Mouse (Mus musculus): ENCODE measurements at regions not wholly inside any gene's neighbourhood (a gene's known extent, or its start where the extent isn't known, plus 50 kb on each side); places are given as distances from the start of the nearest gene placed in this dataset.

DNA sequence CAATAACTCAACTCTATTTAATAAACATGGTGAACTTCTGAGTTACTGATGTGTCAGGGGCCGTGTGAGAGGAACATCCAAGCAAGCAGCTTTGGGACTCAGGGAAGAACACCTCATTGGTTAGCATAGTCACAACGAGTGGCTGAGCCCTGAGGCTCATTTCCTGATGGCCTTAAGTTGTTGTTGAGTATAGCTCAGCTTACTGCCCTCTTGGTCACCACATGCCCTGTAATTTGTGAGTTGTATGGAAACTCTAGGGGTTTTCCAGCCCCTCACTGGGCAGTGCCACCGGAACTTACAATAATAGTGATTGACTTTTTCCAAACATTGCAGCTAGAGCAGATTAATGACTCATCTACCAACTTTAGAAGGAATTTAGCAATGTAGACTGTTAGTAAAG, 173.4 kb downstream of the 1700129C05Rik start:
- ATAC-seq (ENCODE audit: poor library complexity, severe bottlenecking), result no peak

DNA sequence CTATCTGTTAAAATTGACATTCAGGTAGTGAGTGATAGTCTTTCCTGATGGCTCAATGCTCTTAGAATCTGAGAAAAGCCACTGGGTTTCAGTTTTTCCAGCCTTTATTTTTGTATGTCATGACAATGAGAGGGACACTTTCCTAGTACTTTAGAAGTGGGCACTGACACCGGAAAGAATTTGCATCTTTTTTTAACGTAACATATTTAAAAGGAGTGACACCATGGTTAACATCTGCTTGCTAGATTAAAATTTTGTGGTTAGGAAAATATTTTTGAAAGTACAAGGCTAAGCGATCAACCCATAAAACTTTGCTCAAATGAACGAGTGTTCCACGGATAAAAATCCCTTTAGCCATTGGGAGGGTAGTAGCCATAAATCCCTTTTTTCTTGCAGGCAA, 174.7 kb downstream of the 1700129C05Rik start:
- ATAC-seq (ENCODE audit: poor library complexity, severe bottlenecking), result no peak

DNA sequence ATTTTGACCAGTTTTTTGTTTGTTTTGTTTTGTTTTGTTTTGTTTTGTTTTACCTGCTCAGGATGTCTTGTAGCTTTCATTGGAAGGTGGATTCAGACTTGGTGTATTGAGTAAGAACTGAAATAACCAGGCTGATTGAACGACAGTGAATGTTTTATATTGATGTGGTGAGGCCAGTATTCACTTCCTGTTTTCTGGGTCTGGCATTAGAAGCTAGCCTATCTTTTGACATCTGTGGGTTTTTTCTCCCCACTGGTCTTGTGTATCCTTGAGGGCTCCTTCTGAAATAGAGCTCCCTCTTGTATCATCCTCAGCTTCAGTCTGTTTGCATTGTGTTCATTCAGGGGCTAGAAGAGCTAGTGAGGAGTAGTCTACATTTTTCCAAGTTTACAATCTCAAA, 175.5 kb downstream of the 1700129C05Rik start:
- no peak for ATAC-seq (ENCODE audit: poor library complexity, severe bottlenecking)

GRCm38 (mm10) chr14:58944958-58945357, 197.7 kb downstream of the 1700129C05Rik start:
- ATAC-seq (ENCODE audit: poor library complexity, severe bottlenecking), result no peak

- no peak for ATAC-seq (ENCODE audit: poor library complexity, severe bottlenecking)
Observed at GRCm38 (mm10) chr14:58943267-58943765, 199.4 kb downstream of the 1700129C05Rik start.

GRCm38 (mm10) chr14:58939086-58939485, 203.6 kb downstream of the 1700129C05Rik start:
- ATAC-seq (ENCODE audit: poor library complexity, severe bottlenecking), result no peak

GRCm38 (mm10) chr14:58938601-58938970, 204.1 kb downstream of the 1700129C05Rik start:
- ATAC-seq (ENCODE audit: poor library complexity, severe bottlenecking), result no peak

DNA sequence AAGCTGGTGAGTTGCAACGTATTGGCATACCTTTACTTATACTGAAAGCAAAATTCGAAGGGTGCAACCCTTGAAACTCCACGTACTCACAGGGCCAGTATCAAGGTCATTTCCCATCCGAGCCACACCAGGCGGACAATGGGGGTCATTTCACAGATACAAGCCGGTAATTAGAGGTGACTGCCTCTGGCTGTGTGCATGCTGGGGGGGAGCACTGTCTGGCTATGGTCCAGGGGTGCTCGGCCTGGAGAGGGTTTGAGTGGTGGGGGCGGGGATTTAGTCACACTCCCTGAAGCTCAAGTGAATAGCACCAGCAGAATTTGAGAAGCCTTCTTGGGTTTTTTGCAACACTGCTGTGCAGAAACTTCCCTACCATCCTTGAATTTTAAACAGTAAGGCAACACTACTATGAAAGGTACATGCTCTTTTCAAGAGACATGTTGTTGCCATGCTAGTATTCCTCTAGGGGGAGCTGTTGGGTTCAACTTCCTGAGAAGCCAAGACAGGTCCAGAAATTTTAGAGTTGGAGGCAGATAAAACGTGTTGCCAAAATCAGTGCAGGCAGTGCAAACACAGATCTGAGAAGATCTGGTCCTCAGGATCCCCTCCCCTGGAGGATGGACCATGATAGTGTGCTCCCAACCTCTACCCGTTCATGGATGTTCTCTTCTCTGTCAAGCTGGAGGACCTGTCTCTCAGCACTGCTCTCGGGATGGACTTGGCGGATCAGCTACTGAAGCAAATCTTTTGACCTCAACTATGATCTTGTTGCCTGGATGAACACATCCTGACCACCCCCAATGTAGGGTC, 204.7 kb downstream of the 1700129C05Rik start:
- ATAC-seq (ENCODE audit: poor library complexity, severe bottlenecking), result no peak

DNA sequence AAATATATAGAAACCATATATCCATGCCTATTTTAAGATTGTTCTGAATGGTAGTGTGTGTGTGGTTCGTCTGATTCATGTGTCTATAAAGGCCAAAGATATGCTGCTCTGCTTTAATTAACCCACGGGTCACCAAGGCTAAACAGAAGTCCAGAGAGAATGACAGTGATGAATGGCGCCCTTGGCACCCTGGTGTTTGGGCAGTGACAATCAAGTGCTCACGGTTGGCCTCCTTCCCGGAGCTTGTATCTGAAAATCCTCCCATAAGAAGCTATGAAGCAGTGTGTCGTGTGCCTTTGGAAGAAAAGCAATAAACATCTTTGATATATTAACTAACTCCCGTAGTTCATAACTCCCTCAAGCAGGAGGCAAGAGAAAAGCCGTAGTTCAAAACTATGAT, 205.4 kb downstream of the 1700129C05Rik start:
- no peak for ATAC-seq (ENCODE audit: poor library complexity, severe bottlenecking)

GRCm38 (mm10) chr14:58936131-58936530, 206.6 kb downstream of the 1700129C05Rik start:
- no peak for ATAC-seq (ENCODE audit: poor library complexity, severe bottlenecking)

- no peak for ATAC-seq (ENCODE audit: poor library complexity, severe bottlenecking)
Observed at GRCm38 (mm10) chr14:58917853-58918252, 224.8 kb downstream of the 1700129C05Rik start.

DNA sequence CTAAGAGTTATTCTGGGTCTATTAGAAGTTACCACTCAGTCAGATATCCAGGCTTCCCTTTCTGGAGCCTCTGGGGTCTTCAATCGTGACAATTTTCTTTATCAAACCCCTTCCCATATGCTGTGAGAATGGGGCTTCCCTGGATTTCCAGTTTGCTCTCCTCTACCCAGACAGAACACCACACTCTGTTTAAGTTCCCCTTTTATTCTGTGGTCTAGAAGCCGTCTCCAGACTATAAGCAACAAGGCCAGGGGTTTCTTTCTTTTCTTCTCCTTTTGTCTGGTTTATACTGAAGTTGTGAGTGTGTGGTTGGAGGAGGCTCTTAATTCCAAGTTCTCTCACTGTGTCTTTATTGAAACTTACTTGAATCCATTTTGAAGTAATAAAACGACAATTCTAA, 225.5 kb downstream of the 1700129C05Rik start:
- ATAC-seq (ENCODE audit: poor library complexity, severe bottlenecking), result no peak

DNA sequence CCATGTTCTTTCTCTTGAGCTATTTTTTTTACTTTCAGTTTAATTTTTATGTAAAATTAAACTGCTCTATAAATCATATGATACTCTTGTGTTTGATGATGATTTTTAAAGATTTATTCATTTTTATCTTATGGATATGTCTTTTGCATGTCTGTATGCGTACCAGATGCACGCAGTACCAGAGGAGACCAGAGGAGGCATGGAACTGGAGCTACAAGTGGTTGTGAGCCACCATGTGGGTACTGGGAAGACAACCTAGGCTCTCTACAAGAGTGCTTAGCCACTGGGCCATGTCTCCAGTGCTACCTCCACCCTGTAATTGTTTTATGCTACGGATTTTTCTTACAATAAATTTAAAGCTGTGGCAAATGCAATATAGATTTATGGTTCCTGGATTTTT, 227.8 kb downstream of the 1700129C05Rik start:
- ATAC-seq (ENCODE audit: poor library complexity, severe bottlenecking), result no peak

GRCm38 (mm10) chr14:58910846-58911245, 231.8 kb downstream of the 1700129C05Rik start:
- no peak for ATAC-seq (ENCODE audit: poor library complexity, severe bottlenecking)

- no peak for ATAC-seq (ENCODE audit: poor library complexity, severe bottlenecking)
Observed at GRCm38 (mm10) chr14:58907932-58908331, 234.8 kb downstream of the 1700129C05Rik start.

- ATAC-seq (ENCODE audit: poor library complexity, severe bottlenecking), result no peak
Observed at GRCm38 (mm10) chr14:58907359-58907758, 235.3 kb downstream of the 1700129C05Rik start.

- no peak for ATAC-seq (ENCODE audit: poor library complexity, severe bottlenecking)
Observed at GRCm38 (mm10) chr14:58906631-58907030, 236.1 kb downstream of the 1700129C05Rik start.

DNA sequence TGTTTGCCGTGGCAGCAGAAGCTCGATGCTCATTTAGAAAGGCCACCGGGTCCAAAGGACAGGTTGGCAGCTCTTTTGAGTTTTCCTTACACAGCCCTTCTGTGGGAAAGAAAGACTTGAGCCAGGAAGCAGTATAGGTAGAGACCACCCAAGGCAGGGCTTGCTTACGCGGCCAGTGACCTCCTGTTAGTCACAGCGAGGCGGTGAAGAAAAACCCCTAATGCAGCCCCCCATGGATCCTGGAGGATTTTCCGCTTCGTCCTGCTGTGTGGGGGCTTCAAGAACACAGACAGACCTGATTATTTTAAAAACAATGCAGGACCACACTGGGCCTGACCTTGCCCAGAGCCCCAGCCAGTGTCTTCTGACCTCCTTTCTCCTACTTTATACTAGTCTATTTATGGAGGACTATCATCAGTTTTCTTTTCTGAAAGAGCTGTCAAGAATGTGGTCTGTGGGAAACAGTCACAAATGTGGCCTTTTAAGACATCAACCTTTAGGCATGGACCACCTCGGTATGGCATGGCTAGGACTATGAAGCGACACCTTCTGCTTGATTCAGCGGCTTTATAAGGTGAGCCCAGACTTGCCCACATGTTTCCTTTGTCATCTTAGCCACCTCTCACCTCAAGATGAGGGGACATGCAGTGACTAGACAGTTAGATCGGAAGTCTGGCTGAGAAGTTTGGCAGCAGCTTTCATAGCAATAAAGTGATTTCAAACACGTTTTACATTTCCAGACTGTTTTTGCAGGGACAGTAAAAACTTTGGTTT, 274.3 kb downstream of the 1700129C05Rik start:
- no peak for ATAC-seq (ENCODE audit: poor library complexity, severe bottlenecking)

DNA sequence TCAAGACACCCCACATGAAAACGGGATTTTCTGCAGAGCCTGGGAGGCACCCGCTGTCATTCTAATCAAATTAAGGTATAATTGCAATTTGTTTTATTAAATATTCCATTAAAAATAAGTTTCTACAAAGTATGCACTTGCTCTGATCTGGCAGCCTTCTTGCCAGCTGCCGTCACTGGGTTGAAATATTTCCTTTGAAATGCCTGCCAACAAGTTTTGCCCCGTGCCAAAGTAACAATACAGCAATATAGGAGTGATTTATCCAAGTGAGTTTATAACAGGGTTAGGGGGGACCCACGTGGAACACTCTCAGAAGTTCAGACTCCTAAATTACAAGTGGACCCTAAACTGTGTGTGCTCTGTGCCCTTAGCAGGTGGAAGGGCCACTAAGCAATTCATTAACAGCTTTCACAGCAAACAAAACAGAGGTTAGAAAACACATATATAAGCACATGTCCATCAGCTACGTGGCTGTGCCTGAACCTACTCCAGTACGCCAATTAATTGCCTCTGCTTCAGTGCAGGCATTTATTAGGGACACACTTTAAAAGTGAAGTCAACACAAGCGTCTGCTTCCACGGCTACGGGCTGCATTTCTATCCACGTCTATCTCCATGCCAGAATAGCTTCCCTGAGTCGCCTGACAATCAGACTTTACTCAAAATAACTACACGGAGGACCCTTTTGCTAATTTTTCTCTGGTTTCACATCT, 275.1 kb downstream of the 1700129C05Rik start:
- no peak for ATAC-seq (ENCODE audit: poor library complexity, severe bottlenecking)

GRCm38 (mm10) chr14:58854871-58855270, 287.8 kb downstream of the 1700129C05Rik start:
- ATAC-seq (ENCODE audit: poor library complexity, severe bottlenecking), result no peak

DNA sequence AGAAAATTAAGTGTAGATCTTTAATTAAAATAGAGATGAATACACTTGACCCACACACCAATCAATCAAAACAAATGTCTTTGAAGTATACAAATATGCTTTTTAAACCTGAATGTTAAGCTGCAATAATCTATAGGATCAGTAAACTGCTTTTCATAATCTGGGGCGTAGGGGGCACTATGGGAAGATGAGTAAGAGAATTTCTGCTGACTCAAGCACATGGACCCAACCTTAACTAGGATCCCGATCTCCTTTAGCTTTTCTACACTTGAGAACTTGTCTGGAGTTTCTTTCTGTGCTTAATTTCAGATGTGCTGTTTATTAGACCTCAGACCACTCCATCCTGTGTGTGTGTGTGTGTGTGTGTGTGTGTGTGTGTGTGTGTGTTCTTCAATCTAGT, 298.1 kb downstream of the 1700129C05Rik start:
- no peak for ATAC-seq (ENCODE audit: poor library complexity, severe bottlenecking)

Measured in megakaryocyte, adult 5-6 weeks (primary cell).